Mouse (Mus musculus) spleen, adult 2 months (tissue): ENCODE results near the gene 2210408I21Rik. TPM values are rescaled to one million over a fixed set of nuclear protein-coding genes. Genes with fewer than 3 reads are reported as not detected.

ENCODE experiments used
- DNase-seq, 2 experiments: peaks; one replicate each; pipeline versions ENCODE4 v3.0.0 to v3.0.0-alpha.2; 2012 to 2021; ENCODE audit warnings: low spot score in 2 of 2, low read depth in 1 of 2
- H3K27ac ChIP-seq: fragments of 200-500 bp; 2 replicates; pipeline ENCODE4 v1.5.1; 2012; ENCODE audit warnings: low read length, inconsistent platforms; ENCODE audit not compliant: insufficient read depth
- H3K27me3 ChIP-seq: fragments of 200-500 bp; 2 replicates; pipeline ENCODE4 v1.6.1; 2012; ENCODE audit warnings: mild to moderate bottlenecking, moderate library complexity, low read length, inconsistent platforms; ENCODE audit not compliant: control insufficient read depth, insufficient read depth
- H3K36me3 ChIP-seq: fragments of 200-500 bp; 2 replicates; pipeline ENCODE4 v1.6.1; 2012; ENCODE audit warnings: mild to moderate bottlenecking, low read length, inconsistent platforms; ENCODE audit not compliant: control insufficient read depth, insufficient read depth
- H3K4me1 ChIP-seq: fragments of 200-500 bp; 2 replicates; pipeline ENCODE4 v1.6.1; 2011; ENCODE audit warnings: inconsistent platforms; ENCODE audit not compliant: control insufficient read depth, insufficient read depth, insufficient read length
- H3K4me3 ChIP-seq: fragments of 200-500 bp; 2 replicates; pipeline ENCODE4 v1.5.1; 2011; ENCODE audit warnings: mild to moderate bottlenecking, inconsistent platforms; ENCODE audit not compliant: insufficient read depth, insufficient read length; ENCODE audit errors: extremely low read depth
- CTCF ChIP-seq: fragments of 200-500 bp; IDR thresholded peaks from 2 replicates; pipeline ENCODE4 v1.5.1; 2011; ENCODE audit warnings: mild to moderate bottlenecking, inconsistent platforms; ENCODE audit not compliant: insufficient read depth, insufficient read length, insufficient replicate concordance; ENCODE audit errors: extremely low read depth
- POLR2A ChIP-seq: fragments of 200-500 bp; IDR thresholded peaks from 2 replicates; pipeline ENCODE4 v1.6.1; 2011; ENCODE audit warnings: low read depth, low read length, inconsistent platforms
- WGBS: fragments of 180-500 bp; shearing (Covaris S2); methylation state at CpG from one replicate; pipeline ENCODE4 v1.1.7; 2018; 5-methylcytosine and 5-hydroxymethylcytosine counted together
- polyA plus RNA-seq: library from polyadenylated mRNA; depleted of rRNA; stranded (reverse); fragments of >200 nt; gene quantifications from 2 replicates; pipeline ENCODE4 v1.2.3, GENCODE M21; 2012

Gene 2210408I21Rik
- polyA plus RNA-seq, 1 experiment = 0.14 TPM

GRCm38 (mm10) chr13:77215460-77215859 lies 80.1 kb downstream of the 2210408I21Rik start:
- no peak for DNase-seq
- Histone ChIP-seq H3K36me3 (no peaks in the 10 kb centered on the region), H3K4me3 (no peak overlapping the region), H3K27me3 (no peaks in the 10 kb centered on the region), H3K27ac (no peak overlapping the region), H3K4me1 (no peaks in the 10 kb centered on the region)
- TF ChIP-seq POLR2A = no peak
- no peak for TF ChIP-seq CTCF
- whole genome bisulfite sequencing = 81% methylated on average over 2 of the region's 2 CpGs

DNA sequence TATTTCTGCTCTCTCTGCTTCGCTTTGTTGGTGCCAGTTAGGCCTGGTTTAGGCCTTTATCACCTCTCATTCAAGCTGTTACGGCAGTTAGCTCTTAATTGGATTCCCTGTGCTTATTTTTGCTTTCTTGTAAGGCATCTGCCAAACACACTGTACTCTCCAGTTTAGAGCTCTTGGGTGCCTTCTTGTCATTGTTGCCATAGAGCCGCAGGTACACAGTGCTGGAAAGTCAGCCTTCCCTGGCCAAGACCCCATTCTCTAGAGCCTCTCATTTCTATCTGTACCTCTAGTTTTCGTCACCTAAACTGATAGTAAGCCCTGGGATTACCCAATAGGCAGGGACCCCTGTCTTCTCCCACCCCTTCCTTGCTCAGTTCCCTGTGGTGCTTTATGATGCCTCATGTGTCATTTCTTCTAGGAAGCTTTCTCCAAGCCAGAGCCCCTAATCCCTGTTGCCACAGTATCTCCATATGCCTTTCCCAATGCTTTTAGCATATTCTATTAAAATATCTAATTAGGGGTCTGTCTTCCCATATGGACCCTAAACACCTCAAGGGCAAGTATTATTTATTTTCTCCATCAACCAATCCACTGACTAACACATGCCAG lies 82.4 kb downstream of the 2210408I21Rik start:
- Histone ChIP-seq H3K4me1 (no peaks in the 10 kb centered on the region), H3K36me3 (no peaks in the 10 kb centered on the region), H3K27ac (no peak overlapping the region), H3K4me3 (no peak overlapping the region), H3K27me3 (no peaks in the 10 kb centered on the region)
- no peak for TF ChIP-seq POLR2A
- no peak for TF ChIP-seq CTCF
- DNase-seq = no peak
- WGBS = 87% methylated on average over 4 of the region's 4 CpGs

DNA sequence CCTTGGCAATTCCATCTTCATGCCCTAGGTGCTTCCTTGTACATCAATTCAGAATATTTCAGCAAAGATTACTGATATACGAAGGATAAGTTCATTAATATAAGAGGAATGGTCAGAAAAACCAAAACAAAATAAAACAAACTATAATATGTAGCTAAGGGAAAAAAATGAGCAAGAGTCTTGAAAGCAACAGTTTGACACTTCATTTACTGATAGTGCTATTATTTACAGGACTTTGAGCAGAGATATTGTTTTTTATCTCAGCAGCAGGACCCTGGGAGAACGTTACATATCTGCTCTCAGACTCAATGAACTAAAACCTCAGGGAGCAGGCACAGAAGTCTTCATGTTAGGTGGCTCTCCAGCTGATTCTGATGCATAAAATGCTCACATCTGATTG lies 85.7 kb downstream of the 2210408I21Rik start:
- Histone ChIP-seq H3K27me3 (no peaks in the 10 kb centered on the region), H3K4me3 (no peak overlapping the region), H3K4me1 (no peaks in the 10 kb centered on the region), H3K27ac (no peak overlapping the region), H3K36me3 (no peaks in the 10 kb centered on the region)
- 79% methylated on average over 2 of the region's 2 CpGs for WGBS
- no peak for DNase-seq
- TF ChIP-seq CTCF = no peak

- DNase-seq = no peak
- TF ChIP-seq CTCF = no peak
- TF ChIP-seq POLR2A = no peak
- H3K36me3 ChIP-seq = no peaks in the 10 kb centered on the region
These were observed 121.2 kb downstream of the 2210408I21Rik start for GRCm38 (mm10) chr13:77256541-77256940.

DNA sequence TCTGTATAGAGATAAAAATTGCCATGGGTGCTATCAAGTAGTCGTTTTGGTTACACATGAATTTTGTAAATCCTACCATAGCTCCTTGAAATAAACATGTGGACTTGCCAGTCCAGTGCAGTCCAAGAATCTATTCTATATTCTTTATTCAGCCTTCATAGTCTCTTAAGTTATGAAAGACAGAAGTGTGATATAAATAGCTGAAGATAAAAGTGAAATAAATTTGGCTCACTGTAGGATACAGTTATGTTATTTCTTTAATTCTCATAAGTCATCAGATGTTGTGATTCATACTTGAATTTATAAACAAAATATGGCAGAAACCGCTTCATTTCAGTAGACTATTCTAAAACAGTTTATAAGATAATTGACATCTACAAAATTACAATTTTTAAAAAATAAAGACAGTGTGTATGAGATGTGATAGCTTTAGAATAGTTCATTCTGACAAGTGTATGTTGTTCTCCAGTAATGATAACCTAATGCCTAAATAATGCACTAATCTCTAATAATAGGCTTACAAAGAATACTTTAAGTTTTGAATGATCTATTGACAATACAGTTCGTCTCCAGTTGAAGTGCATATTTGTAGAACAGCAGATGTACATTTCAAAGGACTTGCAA lies 127.5 kb downstream of the 2210408I21Rik start:
- 78% methylated on average over 3 of the region's 3 CpGs for WGBS
- Histone ChIP-seq H3K27me3 (no peaks in the 10 kb centered on the region), H3K27ac (no peak overlapping the region), H3K4me1 (no peaks in the 10 kb centered on the region), H3K4me3 (no peak overlapping the region), H3K36me3 (no peaks in the 10 kb centered on the region)
- TF ChIP-seq POLR2A = no peak
- DNase-seq = no peak

More at GRCm38 (mm10) chr13:77256541-77256940, 121.2 kb downstream of the 2210408I21Rik start:
- Histone ChIP-seq H3K4me1 (no peaks in the 10 kb centered on the region), H3K4me3 (no peak overlapping the region), H3K27me3 (no peaks in the 10 kb centered on the region), H3K27ac (no peak overlapping the region)
- WGBS = 95% methylated on average over 6 of the region's 6 CpGs

GRCm38 (mm10) chr13:77263400-77264179 lies 128.2 kb downstream of the 2210408I21Rik start:
- TF ChIP-seq POLR2A (no peak), CTCF (no peak)
- no peak overlapping the region for H3K4me3 ChIP-seq
- 93% methylated on average over 7 of the region's 7 CpGs for WGBS
- no peak for DNase-seq
- no peaks in the 10 kb centered on the region for H3K36me3 ChIP-seq
- no peaks in the 10 kb centered on the region for H3K27me3 ChIP-seq
- no peak overlapping the region for H3K27ac ChIP-seq
- H3K4me1 ChIP-seq = no peaks in the 10 kb centered on the region

GRCm38 (mm10) chr13:77264481-77264880 lies 129.1 kb downstream of the 2210408I21Rik start:
- no peak for DNase-seq

More at GRCm38 (mm10) chr13:77264481-77264880, 129.1 kb downstream of the 2210408I21Rik start:
- H3K4me1 ChIP-seq = no peaks in the 10 kb centered on the region
- no peak overlapping the region for H3K27ac ChIP-seq
- no peak overlapping the region for H3K4me3 ChIP-seq
- H3K27me3 ChIP-seq = no peaks in the 10 kb centered on the region
- no peaks in the 10 kb centered on the region for H3K36me3 ChIP-seq
- 66% methylated on average over 1 of the region's 1 CpGs for WGBS
- TF ChIP-seq CTCF = no peak
